Mouse (Mus musculus): ENCODE results near the gene P2ry14. TPM values are rescaled to one million over a fixed set of nuclear protein-coding genes. Genes with fewer than 3 reads are reported as not detected.
"Not testable (repeated sequence)": the region's sequence is repeated elsewhere in the genome, so short reads cannot be mapped to it uniquely, and the experiment has no call there.

P2ry14 gene
- polyA plus RNA-seq, 1 experiment from 2014 or later: 1.6 TPM

DNA sequence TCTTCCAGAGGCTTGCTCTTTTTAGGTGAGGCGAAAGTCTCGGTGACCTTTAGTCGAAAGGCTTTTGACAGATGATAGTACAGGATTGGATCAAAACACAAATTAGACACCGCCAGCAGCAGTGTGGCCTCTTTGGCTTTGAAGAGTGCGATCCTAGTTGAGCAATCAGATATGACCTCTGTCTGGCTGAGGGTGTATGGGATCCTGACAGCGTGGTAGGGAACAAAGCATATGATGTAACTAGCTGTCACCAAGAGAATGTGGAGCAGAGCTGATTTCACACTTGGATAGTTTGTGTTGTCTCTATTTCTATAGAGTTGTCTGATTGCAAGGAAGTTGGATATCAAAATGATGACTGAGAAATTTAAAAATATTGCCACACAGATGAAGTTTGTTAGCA lies 56.0 kb downstream of the P2ry14 start:
- Histone ChIP-seq H3K4me2 (replicated peaks) (no peak overlapping the region), H3K9me3 (no peaks in the 10 kb centered on the region), H3K4me1 (no peaks in the 10 kb centered on the region), H3K27ac (no peak overlapping the region), H3K36me3 (no peaks in the 10 kb centered on the region), H3K4me3 (no peak overlapping the region), H3K9ac (no peak overlapping the region), H3K27me3 (no peaks in the 10 kb centered on the region)
- 79% methylated on average over 6 of the region's 6 CpGs for WGBS
- no peak for ATAC-seq (ENCODE audit: low FRiP score, low read depth)

DNA sequence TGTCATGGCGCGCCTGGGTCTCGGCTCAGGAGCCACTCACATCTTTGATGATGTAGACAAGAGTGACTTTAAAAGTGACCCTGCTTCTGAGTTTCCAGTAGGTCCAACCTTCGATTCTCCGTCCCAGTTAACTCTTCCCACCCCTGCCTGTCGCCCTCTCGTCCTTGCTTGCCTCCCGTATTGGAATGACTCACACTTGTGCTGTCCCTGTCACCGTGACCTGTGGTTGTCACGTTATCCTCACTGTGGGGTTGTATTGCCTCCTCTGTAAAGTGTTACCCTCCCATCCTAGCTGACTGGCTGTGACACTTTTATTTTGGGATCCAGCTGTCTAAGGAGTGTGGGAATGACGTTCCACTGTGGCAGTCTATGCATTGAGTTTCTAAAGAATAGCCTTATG lies 60.7 kb downstream of the P2ry14 start:
- Histone ChIP-seq H3K4me2 (replicated peaks) (no peak overlapping the region), H3K27me3 (no peaks in the 10 kb centered on the region), H3K4me3 (no peak overlapping the region), H3K9ac (no peak overlapping the region), H3K27ac (no peak overlapping the region), H3K9me3 (no peaks in the 10 kb centered on the region), H3K36me3 (no peaks in the 10 kb centered on the region), H3K4me1 (no peaks in the 10 kb centered on the region)
- 76% methylated on average over 11 of the region's 11 CpGs for WGBS
- ATAC-seq (ENCODE audit: low FRiP score, low read depth): no peak

DNA sequence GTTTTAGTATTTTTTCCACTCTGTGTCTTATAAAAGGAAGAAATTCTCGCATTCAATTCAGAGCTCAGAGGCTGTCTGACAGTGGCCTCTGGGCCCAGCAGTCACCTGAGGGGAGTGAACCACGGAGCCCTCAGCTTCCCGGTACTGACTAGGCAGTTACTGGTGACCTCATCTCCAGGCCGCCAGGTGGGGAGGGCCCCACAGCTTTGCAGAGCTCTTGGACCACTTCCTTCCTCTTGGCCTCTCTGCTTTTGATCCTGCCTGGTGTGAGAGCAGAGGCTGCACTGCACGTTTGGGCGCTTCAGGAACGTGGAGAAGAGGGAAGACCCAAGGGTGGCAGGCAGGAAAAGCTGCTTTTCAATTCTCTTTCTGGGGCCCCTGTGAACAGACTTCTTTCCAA lies 72.5 kb downstream of the P2ry14 start:
- 8% methylated on average over 7 of the region's 7 CpGs for WGBS
- peak overlapping the region; percentile 35; the same call in 1 of the 2 replicates for H3K9ac ChIP-seq

DNA sequence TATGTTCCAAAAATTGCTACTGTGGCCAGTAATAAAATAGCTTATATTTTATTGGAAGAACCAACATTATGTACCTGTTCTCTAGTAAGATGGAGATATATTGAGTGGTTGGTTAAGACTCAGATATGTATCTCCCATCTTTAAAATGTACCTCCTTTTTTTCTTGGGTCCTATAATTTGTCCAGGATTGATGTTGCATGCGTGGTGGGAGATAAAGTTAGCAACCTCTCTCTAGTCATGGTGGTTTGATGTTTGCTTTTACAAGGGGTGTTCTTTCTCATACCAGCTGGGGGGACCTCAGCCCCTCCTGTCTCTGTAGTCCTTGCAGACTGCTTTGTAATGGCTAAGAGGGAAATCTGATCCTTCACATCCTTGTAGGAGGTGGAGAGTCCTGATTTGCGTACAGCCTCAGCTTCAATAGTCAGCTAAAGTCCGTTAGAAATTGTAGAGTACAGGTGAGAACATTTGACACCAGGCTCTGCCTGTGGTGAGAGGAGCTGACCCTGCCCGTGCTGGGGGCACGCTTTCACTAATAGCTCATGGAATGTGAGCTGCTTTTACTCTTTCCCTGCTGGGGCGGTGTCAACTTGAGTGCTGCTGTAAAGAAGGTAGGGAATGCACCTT lies 73.0 kb downstream of the P2ry14 start:
- 10% methylated on average over 6 of the region's 6 CpGs for WGBS

More for the DNA sequence above, 72.5 kb downstream of the P2ry14 start:
- H3K9me3 ChIP-seq: no peaks in the 10 kb centered on the region
- H3K4me3 ChIP-seq: no peak overlapping the region
- ATAC-seq (ENCODE audit: low FRiP score, low read depth): peak; percentile 66
- peaks cover 15% of the 10 kb centered on the region for H3K4me1 ChIP-seq
- H3K27ac ChIP-seq: peak overlapping the region; percentile 55; the same call in 1 of the 2 replicates
- peak overlapping the region; percentile 40 for H3K4me2 ChIP-seq (replicated peaks)
- no peaks in the 10 kb centered on the region for H3K27me3 ChIP-seq
- no peaks in the 10 kb centered on the region for H3K36me3 ChIP-seq

DNA sequence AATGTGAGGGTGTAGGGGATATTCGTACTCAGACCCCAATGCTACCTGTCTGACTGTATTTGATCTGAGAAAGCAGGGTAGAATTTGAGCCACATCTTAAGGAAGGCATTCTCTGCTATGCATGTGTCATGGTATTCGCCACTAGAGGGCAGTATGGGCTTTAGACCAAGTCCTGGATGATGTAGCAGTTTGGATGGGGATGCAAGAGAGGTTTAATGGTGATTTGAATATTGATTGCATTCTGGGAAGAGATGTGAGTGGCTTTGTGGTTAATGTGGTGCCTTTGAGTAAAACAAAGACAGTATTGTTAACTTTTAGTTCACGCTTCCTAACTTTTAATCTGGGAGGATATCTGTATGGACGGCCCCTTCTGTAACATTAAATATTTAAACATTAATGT lies 74.1 kb downstream of the P2ry14 start:
- Histone ChIP-seq H3K9me3 (no peaks in the 10 kb centered on the region), H3K4me3 (no peak overlapping the region), H3K27me3 (no peaks in the 10 kb centered on the region), H3K36me3 (no peaks in the 10 kb centered on the region), H3K4me2 (replicated peaks) (no peak overlapping the region), H3K9ac (no peak overlapping the region), H3K27ac (no peak overlapping the region), H3K4me1 (peaks cover 15% of the 10 kb centered on the region)
- ATAC-seq (ENCODE audit: low FRiP score, low read depth): no peak
- WGBS: 40% methylated on average over 4 of the region's 4 CpGs

More for the DNA sequence above, 73.0 kb downstream of the P2ry14 start:
- no peaks in the 10 kb centered on the region for H3K9me3 ChIP-seq
- H3K9ac ChIP-seq: no peak overlapping the region
- H3K4me2 ChIP-seq (replicated peaks): peak overlapping the region; percentile 40
- no peaks in the 10 kb centered on the region for H3K27me3 ChIP-seq
- ATAC-seq (ENCODE audit: low FRiP score, low read depth): no peak
- H3K4me1 ChIP-seq: peaks cover 15% of the 10 kb centered on the region
- no peak overlapping the region for H3K4me3 ChIP-seq
- peak overlapping the region; percentile 55; the same call in 1 of the 2 replicates for H3K27ac ChIP-seq
- no peaks in the 10 kb centered on the region for H3K36me3 ChIP-seq

DNA sequence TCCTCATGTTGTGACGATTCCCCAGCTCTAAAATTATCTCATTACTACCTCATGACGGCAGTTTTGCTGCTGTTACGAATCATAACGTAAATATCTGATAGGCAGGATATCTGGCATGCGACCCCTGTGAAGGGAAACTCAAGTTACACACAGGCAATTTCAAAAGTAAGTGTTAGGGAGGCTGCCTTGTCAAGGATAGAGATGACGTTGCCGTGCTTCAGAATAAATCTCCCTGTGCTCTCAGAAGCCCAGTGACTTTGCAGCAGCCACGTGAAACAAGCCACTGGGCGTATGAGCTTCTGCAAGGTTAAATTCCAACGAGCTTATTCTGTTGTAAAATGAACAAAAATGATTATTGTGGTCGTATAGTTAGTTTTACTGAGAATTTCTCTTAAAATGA lies 74.8 kb downstream of the P2ry14 start:
- Histone ChIP-seq H3K36me3 (no peaks in the 10 kb centered on the region), H3K27me3 (no peaks in the 10 kb centered on the region), H3K27ac (no peak overlapping the region), H3K9ac (no peak overlapping the region), H3K4me2 (replicated peaks) (no peak overlapping the region), H3K9me3 (no peaks in the 10 kb centered on the region), H3K4me3 (no peak overlapping the region), H3K4me1 (peaks cover 15% of the 10 kb centered on the region)
- no peak for ATAC-seq (ENCODE audit: low FRiP score, low read depth)
- WGBS: 67% methylated on average over 11 of the region's 11 CpGs

DNA sequence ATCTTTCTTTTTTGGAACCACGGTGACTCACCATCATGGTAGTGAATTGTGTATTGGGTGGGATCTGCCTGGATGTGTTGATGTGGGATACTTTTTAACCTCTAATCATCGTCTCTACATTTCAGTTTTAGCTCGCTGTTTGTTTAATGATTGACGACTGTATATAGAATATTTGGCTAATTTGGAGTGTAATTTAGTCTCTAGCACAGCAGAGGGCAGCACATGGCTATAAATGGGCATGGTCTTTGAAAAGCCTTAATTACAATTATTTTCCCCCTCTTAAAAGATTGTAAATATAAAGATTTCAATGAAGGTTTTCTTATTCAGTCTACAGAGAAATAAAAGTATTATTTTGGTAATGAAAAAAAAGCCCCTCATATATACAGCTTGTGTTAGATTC lies 76.1 kb downstream of the P2ry14 start:
- Histone ChIP-seq H3K4me3 (no peak overlapping the region), H3K4me2 (replicated peaks) (no peak overlapping the region), H3K36me3 (no peaks in the 10 kb centered on the region), H3K27me3 (no peaks in the 10 kb centered on the region), H3K27ac (no peak overlapping the region), H3K9ac (no peak overlapping the region), H3K9me3 (no peaks in the 10 kb centered on the region), H3K4me1 (peaks cover 15% of the 10 kb centered on the region)
- no peak for ATAC-seq (ENCODE audit: low FRiP score, low read depth)
- 65% methylated on average over 4 of the region's 4 CpGs for WGBS

DNA sequence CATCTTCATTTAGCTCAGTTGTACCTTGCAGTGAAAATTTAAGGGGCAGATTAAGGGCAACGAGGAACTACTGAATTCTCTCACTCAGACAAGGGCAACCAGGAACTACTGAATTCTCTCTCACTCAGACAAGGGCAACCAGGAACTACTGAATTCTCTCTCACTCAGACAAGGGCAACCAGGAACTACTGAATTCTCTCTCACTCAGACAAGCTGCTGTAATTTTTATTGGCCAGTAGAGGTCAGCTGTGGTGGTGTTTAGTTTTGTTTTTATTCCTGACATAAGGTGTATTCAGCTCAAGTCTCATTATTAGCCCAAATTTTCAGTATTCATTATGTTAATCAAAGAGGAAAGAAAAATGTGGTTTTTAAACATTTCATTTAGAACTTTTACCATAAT lies 84.3 kb downstream of the P2ry14 start:
- peaks cover 16% of the 10 kb centered on the region for H3K4me1 ChIP-seq
- H3K4me3 ChIP-seq; ATAC-seq (ENCODE audit: low FRiP score, low read depth); H3K36me3 ChIP-seq; H3K27me3 ChIP-seq; H3K4me2 ChIP-seq (replicated peaks); H3K27ac ChIP-seq; H3K9me3 ChIP-seq; H3K9ac ChIP-seq: not testable (repeated sequence)
- 84% methylated on average over 1 of the region's 1 CpGs for WGBS

DNA sequence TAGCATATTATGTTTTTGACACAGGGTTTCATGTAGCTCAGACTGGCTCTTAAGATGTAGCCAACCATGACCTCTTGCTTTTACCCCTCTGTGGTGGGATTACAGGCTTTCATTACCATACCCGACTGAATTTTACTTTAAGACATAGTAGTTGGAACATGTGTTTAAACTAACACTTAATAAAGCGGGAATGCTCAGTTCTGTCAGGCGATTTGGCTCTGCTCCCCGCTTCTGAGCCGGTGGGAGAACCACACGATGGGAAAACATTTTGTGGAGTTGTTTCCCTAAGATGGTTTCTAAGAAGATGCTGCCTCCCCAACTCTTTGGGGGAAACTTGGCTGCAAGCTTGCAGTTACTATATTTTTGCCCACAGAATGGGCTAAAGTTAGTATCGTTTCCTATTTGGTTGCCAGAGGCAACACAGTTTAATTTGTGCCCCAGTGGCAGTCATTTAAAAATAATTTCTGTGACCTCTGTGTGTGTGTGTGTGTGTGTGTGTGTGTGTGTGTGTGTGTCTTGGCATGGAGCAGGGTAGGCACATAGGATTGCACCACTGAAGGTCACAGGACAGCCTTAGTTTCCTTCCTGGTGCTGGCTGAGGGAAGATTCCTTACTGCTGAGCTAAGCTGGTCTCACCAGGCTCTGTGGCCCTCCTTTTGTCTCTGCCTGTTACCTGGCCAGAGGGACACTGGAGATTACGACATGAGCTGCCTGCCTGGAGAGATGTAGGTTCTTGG lies 86.7 kb downstream of the P2ry14 start:
- peaks cover 16% of the 10 kb centered on the region for H3K4me1 ChIP-seq
- H3K36me3 ChIP-seq: no peaks in the 10 kb centered on the region
- peak overlapping the region; percentile 58 for H3K27ac ChIP-seq
- no peak overlapping the region for H3K9ac ChIP-seq
- H3K9me3 ChIP-seq: no peaks in the 10 kb centered on the region
- WGBS: 33% methylated on average over 8 of the region's 8 CpGs
- H3K4me3 ChIP-seq: no peak overlapping the region
- ATAC-seq (ENCODE audit: low FRiP score, low read depth): peak; percentile 85
- no peak overlapping the region for H3K4me2 ChIP-seq (replicated peaks)
- no peaks in the 10 kb centered on the region for H3K27me3 ChIP-seq

DNA sequence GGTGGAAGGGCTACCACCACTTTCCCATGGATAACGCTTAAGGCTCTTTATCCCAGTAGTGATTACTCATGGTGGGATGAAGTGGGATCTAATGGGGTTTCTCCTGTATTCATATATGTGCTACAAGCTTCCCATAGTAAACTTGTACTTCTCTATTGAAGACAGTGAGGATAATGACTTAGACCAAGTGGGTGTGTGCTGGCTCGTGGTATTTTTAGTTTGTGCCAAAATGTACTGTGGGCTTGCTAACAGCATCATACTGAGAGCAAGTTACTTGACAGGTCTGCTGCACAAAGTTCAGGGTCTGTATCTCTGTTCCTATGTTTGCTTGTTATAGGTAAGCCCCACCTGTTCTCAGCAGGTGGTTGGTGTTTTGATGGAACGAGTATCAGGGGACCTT lies 87.5 kb downstream of the P2ry14 start:
- Histone ChIP-seq H3K27me3 (no peaks in the 10 kb centered on the region), H3K9ac (no peak overlapping the region), H3K4me1 (peaks cover 16% of the 10 kb centered on the region), H3K4me2 (replicated peaks) (no peak overlapping the region), H3K4me3 (no peak overlapping the region), H3K36me3 (no peaks in the 10 kb centered on the region), H3K27ac (no peak overlapping the region), H3K9me3 (no peaks in the 10 kb centered on the region)
- no peak for ATAC-seq (ENCODE audit: low FRiP score, low read depth)
- WGBS: 87% methylated on average over 3 of the region's 3 CpGs

All from limb, embryonic 13.5 days (tissue).